Mouse (Mus musculus): ENCODE measurements around the gene Lao1. TPM values are rescaled to one million over a fixed set of nuclear protein-coding genes. Genes with fewer than 3 reads are reported as not detected.
"Not testable (repeated sequence)": the region's sequence is repeated elsewhere in the genome, so short reads cannot be mapped to it uniquely, and the experiment has no call there.

The Lao1 gene
- not detected in 2 replicates for polyA plus RNA-seq (2014; fragmentation: Nextera tagmentation; extraction: Ambion mirVana)

- DNase-seq (ENCODE audit: low spot score) = no peak
- H3K27ac ChIP-seq (replicated peaks; ENCODE audit: low read depth, low read length) = no peak within 1 kb of the TSS
These were observed at the start of gene Lao1 for GRCm38 (mm10) chr4:118961141-118961628. Gene Lao1 (plus strand): TSS chr4:118961578.

DNA sequence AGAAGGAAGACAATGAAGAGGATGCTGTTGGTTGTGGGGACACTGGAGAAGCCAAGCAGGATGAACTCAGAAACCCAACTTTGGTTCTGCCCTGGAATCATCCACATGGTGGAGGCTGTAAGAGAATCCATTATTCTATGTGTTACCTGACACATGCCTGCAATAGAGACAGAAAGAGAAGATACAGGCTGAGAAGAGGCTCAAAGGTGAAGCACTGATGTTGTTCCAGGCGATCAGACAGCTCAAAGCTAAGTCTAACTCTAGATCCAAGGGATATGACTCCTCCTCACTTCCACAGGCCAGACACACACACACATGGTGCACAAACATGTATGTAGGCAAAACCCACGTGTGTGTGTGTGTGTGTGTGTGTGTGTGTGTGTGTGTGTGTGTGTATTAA is 44.0 kb upstream of the Lao1 start, which contains the start of gene Olfr1329:
TSS of gene Olfr1329 (minus strand) at position 101 of the 400 bp plus-strand sequence.
- H3K36me3 ChIP-seq (ENCODE audit: control insufficient read depth, insufficient read depth, low read length); H3K9ac ChIP-seq (ENCODE audit: low read depth, low read length); H3K27me3 ChIP-seq (replicated peaks; ENCODE audit: control insufficient read depth, insufficient read depth, low read length); ATAC-seq (ENCODE audit: low read depth); H3K4me3 ChIP-seq (ENCODE audit: low read depth, low read length); DNase-seq (ENCODE audit: low spot score); H3K4me2 ChIP-seq (ENCODE audit: low read depth, low read length); H3K9me3 ChIP-seq (ENCODE audit: control insufficient read depth, low read length); H3K4me1 ChIP-seq (ENCODE audit: control insufficient read depth, insufficient read depth, low read length); H3K27ac ChIP-seq (replicated peaks; ENCODE audit: low read depth, low read length): not testable (repeated sequence)
- WGBS = 63% methylated on average over 2 of the region's 2 CpGs

More at GRCm38 (mm10) chr4:118961141-118961628, at the start of gene Lao1:
- no peak within 1 kb of the TSS for H3K4me2 ChIP-seq (ENCODE audit: low read depth, low read length)
- no peak for ATAC-seq (ENCODE audit: low read depth)
- H3K9ac ChIP-seq (ENCODE audit: low read depth, low read length) = no peak within 1 kb of the TSS
- 85% methylated on average over 2 of the region's 2 CpGs for WGBS
- H3K4me3 ChIP-seq (ENCODE audit: low read depth, low read length) = no peak within 1 kb of the TSS
- no peaks in the 10 kb centered on the region for H3K4me1 ChIP-seq (ENCODE audit: control insufficient read depth, insufficient read depth, low read length)
- no peaks in the 10 kb centered on the region for H3K36me3 ChIP-seq (ENCODE audit: control insufficient read depth, insufficient read depth, low read length)
- no peaks in the 10 kb centered on the region for H3K27me3 ChIP-seq (replicated peaks; ENCODE audit: control insufficient read depth, insufficient read depth, low read length)
- no peaks in the 10 kb centered on the region for H3K9me3 ChIP-seq (ENCODE audit: control insufficient read depth, low read length)

DNA sequence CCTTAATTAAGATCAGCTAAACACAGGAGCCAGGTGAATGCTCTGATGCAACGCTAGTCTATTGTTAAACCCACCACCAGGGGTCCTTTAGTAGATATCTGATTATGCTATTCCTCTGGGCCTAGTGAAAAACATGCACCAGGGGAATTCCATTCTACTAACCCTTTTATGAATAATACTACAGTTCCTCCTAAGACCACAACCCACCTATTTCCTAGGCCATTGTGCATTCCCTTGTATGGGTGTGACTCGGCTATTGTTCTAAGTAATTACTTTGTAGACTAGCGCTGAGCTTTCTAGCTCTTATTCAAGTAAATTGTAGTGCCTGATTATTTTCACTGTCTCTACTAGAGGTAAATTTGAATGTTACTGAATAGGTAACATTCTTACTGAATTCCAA is 30.1 kb upstream of the Lao1 start:
- not testable (repeated sequence) for H3K27ac ChIP-seq (replicated peaks; ENCODE audit: low read depth, low read length); H3K36me3 ChIP-seq (ENCODE audit: control insufficient read depth, insufficient read depth, low read length); H3K4me1 ChIP-seq (ENCODE audit: control insufficient read depth, insufficient read depth, low read length); H3K4me2 ChIP-seq (ENCODE audit: low read depth, low read length); ATAC-seq (ENCODE audit: low read depth); DNase-seq (ENCODE audit: low spot score); H3K4me3 ChIP-seq (ENCODE audit: low read depth, low read length); H3K9me3 ChIP-seq (ENCODE audit: control insufficient read depth, low read length); H3K27me3 ChIP-seq (replicated peaks; ENCODE audit: control insufficient read depth, insufficient read depth, low read length); H3K9ac ChIP-seq (ENCODE audit: low read depth, low read length)
- WGBS = 75% methylated on average over 3 of the region's 3 CpGs

DNA sequence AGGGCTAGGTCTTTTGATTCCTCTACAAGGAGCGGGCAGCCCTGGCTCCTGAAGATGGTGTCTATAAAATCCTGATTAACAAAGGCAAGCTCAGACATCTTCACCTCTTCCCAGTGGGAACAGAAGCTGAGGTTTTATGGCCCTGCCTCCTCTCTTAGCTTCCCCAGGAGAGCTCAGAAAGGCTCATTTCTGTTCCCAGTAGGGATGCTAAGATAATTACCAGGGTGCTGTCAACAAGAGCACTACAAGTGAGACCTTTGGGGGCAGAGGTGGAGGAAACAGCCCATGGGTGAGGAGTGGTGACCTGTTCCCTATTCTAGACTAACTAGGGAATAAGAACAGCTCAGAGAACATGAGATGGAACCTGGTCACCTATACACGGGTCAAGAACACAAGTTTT is 22.9 kb upstream of the Lao1 start, which contains the start of gene Olfr1328:
TSS of gene Olfr1328 (minus strand) at position 101 of the 400 bp plus-strand sequence.
- Histone ChIP-seq H3K27me3 (replicated peaks; ENCODE audit: control insufficient read depth, insufficient read depth, low read length) (no peaks in the 10 kb centered on the region), H3K4me3 (ENCODE audit: low read depth, low read length) (no peak within 1 kb of the TSS), H3K9me3 (ENCODE audit: control insufficient read depth, low read length) (no peaks in the 10 kb centered on the region), H3K27ac (replicated peaks; ENCODE audit: low read depth, low read length) (no peak within 1 kb of the TSS), H3K4me2 (ENCODE audit: low read depth, low read length) (no peak within 1 kb of the TSS), H3K9ac (ENCODE audit: low read depth, low read length) (no peak within 1 kb of the TSS), H3K36me3 (ENCODE audit: control insufficient read depth, insufficient read depth, low read length) (no peaks in the 10 kb centered on the region), H3K4me1 (ENCODE audit: control insufficient read depth, insufficient read depth, low read length) (no peaks in the 10 kb centered on the region)
- 71% methylated on average over 2 of the region's 2 CpGs for WGBS
- no peak for ATAC-seq (ENCODE audit: low read depth)
- no peak for DNase-seq (ENCODE audit: low spot score)

DNA sequence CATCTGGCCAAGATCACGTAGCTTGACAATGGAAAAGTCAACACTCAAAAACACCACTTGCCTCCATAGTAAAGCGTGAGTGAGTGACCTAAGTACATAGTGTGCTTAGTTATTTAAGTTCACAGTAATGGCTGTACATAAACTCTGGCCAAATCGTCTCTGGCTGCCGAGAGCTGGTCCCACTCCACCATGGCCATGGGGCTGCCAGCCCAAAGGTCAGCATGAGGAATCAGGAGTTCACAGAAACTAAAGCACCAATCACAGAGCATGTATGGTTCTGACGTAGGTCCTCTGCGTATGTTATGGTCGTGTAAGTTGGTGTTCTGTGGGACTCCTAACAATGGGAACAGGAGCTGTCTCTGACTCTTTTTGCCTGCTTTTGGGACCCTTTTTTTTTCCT is 2.6 kb upstream of the Lao1 start:
- Histone ChIP-seq H3K4me3 (ENCODE audit: low read depth, low read length) (no peak overlapping the region), H3K27ac (replicated peaks; ENCODE audit: low read depth, low read length) (no peak overlapping the region), H3K9ac (ENCODE audit: low read depth, low read length) (no peak overlapping the region), H3K9me3 (ENCODE audit: control insufficient read depth, low read length) (no peaks in the 10 kb centered on the region), H3K4me1 (ENCODE audit: control insufficient read depth, insufficient read depth, low read length) (no peaks in the 10 kb centered on the region), H3K36me3 (ENCODE audit: control insufficient read depth, insufficient read depth, low read length) (no peaks in the 10 kb centered on the region), H3K27me3 (replicated peaks; ENCODE audit: control insufficient read depth, insufficient read depth, low read length) (no peaks in the 10 kb centered on the region), H3K4me2 (ENCODE audit: low read depth, low read length) (no peak overlapping the region)
- DNase-seq (ENCODE audit: low spot score) (no peak), ATAC-seq (ENCODE audit: low read depth) (no peak)
- WGBS = 81% methylated on average over 7 of the region's 7 CpGs

GRCm38 (mm10) chr4:118967711-118968110 is 6.3 kb downstream of the Lao1 start:
- Histone ChIP-seq H3K27ac (replicated peaks; ENCODE audit: low read depth, low read length) (no peak overlapping the region), H3K4me2 (ENCODE audit: low read depth, low read length) (no peak overlapping the region), H3K9me3 (ENCODE audit: control insufficient read depth, low read length) (no peaks in the 10 kb centered on the region), H3K4me1 (ENCODE audit: control insufficient read depth, insufficient read depth, low read length) (no peaks in the 10 kb centered on the region), H3K9ac (ENCODE audit: low read depth, low read length) (no peak overlapping the region), H3K27me3 (replicated peaks; ENCODE audit: control insufficient read depth, insufficient read depth, low read length) (no peaks in the 10 kb centered on the region), H3K36me3 (ENCODE audit: control insufficient read depth, insufficient read depth, low read length) (no peaks in the 10 kb centered on the region), H3K4me3 (ENCODE audit: low read depth, low read length) (no peak overlapping the region)
- 93% methylated on average over 15 of the region's 15 CpGs for WGBS
- DNase-seq (ENCODE audit: low spot score) = no peak
- no peak for ATAC-seq (ENCODE audit: low read depth)

DNA sequence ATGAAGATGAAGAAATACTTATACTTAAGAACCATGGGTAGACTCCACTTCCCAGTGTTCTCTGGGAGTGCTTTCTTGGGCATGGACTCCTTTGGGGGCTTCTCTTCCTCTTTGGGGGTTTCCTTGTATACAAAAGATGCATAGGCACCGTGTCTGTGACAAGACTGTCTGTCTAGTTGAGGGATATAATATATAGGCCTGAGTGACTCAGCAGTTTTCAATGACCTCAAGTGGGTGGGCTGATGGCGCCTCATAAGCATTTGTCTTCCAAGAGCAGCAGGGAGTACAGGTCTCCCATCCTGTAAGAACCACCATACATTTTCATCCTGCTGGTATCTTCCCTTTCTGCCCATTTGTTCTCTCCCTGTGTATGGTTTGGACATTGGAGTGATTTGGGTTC is 11.9 kb downstream of the Lao1 start:
- Histone ChIP-seq H3K4me3 (ENCODE audit: low read depth, low read length) (no peak overlapping the region), H3K9me3 (ENCODE audit: control insufficient read depth, low read length) (no peaks in the 10 kb centered on the region), H3K4me1 (ENCODE audit: control insufficient read depth, insufficient read depth, low read length) (no peaks in the 10 kb centered on the region), H3K27ac (replicated peaks; ENCODE audit: low read depth, low read length) (no peak overlapping the region), H3K27me3 (replicated peaks; ENCODE audit: control insufficient read depth, insufficient read depth, low read length) (no peaks in the 10 kb centered on the region), H3K4me2 (ENCODE audit: low read depth, low read length) (no peak overlapping the region), H3K9ac (ENCODE audit: low read depth, low read length) (no peak overlapping the region), H3K36me3 (ENCODE audit: control insufficient read depth, insufficient read depth, low read length) (no peaks in the 10 kb centered on the region)
- WGBS = 72% methylated on average over 2 of the region's 2 CpGs
- no peak for ATAC-seq (ENCODE audit: low read depth)
- DNase-seq (ENCODE audit: low spot score) = no peak

GRCm38 (mm10) chr4:118985291-118985690 is 23.9 kb downstream of the Lao1 start:
- no peak overlapping the region for H3K4me2 ChIP-seq (ENCODE audit: low read depth, low read length)
- DNase-seq (ENCODE audit: low spot score) (no peak), ATAC-seq (ENCODE audit: low read depth) (no peak)
- H3K9ac ChIP-seq (ENCODE audit: low read depth, low read length) = no peak overlapping the region
- no peak overlapping the region for H3K27ac ChIP-seq (replicated peaks; ENCODE audit: low read depth, low read length)
- H3K27me3 ChIP-seq (replicated peaks; ENCODE audit: control insufficient read depth, insufficient read depth, low read length) = no peaks in the 10 kb centered on the region
- no peak overlapping the region for H3K4me3 ChIP-seq (ENCODE audit: low read depth, low read length)
- no peaks in the 10 kb centered on the region for H3K4me1 ChIP-seq (ENCODE audit: control insufficient read depth, insufficient read depth, low read length)
- 80% methylated on average over 4 of the region's 4 CpGs for WGBS
- H3K9me3 ChIP-seq (ENCODE audit: control insufficient read depth, low read length) = no peaks in the 10 kb centered on the region
- H3K36me3 ChIP-seq (ENCODE audit: control insufficient read depth, insufficient read depth, low read length) = no peaks in the 10 kb centered on the region

- no peak overlapping the region for H3K4me3 ChIP-seq (ENCODE audit: low read depth, low read length)
- no peaks in the 10 kb centered on the region for H3K4me1 ChIP-seq (ENCODE audit: control insufficient read depth, insufficient read depth, low read length)
- H3K27ac ChIP-seq (replicated peaks; ENCODE audit: low read depth, low read length) = no peak overlapping the region
- DNase-seq (ENCODE audit: low spot score) (peak; percentile 53), ATAC-seq (ENCODE audit: low read depth) (no peak)
- 10% methylated on average over 3 of the region's 3 CpGs for WGBS
- no peaks in the 10 kb centered on the region for H3K9me3 ChIP-seq (ENCODE audit: control insufficient read depth, low read length)
- no peak overlapping the region for H3K9ac ChIP-seq (ENCODE audit: low read depth, low read length)
- H3K36me3 ChIP-seq (ENCODE audit: control insufficient read depth, insufficient read depth, low read length) = no peaks in the 10 kb centered on the region
- no peak overlapping the region for H3K4me2 ChIP-seq (ENCODE audit: low read depth, low read length)
- H3K27me3 ChIP-seq (replicated peaks; ENCODE audit: control insufficient read depth, insufficient read depth, low read length) = no peaks in the 10 kb centered on the region
These were observed 27.2 kb downstream of the Lao1 start for GRCm38 (mm10) chr4:118988535-118988934.

Data from embryonic facial prominence, embryonic 14.5 days (tissue).